Mouse (Mus musculus) midbrain, embryonic 12.5 days (tissue): Measurements from ENCODE around the gene Chst13. TPM values are rescaled to one million over a fixed set of nuclear protein-coding genes. Genes with fewer than 3 reads are reported as not detected.

Source experiments
- ATAC-seq: fragments of 200-750 bp; cut with Nextera tagmentation; 2 replicates; pipeline ENCODE4 v1.8.0; 2017; ENCODE audit warnings: low read depth, moderate TSS enrichment, moderate library complexity; ENCODE audit not compliant: low FRiP score
- H3K27ac ChIP-seq: fragments of 300-500 bp; sonication (generic); replicated peaks from 2 replicates; pipeline ENCODE4 v1.5.1; 2016; ENCODE audit warnings: mild to moderate bottlenecking
- H3K27me3 ChIP-seq: fragments of 300-500 bp; sonication (generic); 2 replicates; pipeline ENCODE4 v1.6.1; 2016; ENCODE audit warnings: mild to moderate bottlenecking
- H3K36me3 ChIP-seq: fragments of 300-500 bp; sonication (generic); 2 replicates; pipeline ENCODE4 v1.6.1; 2016
- H3K4me1 ChIP-seq: fragments of 300-500 bp; sonication (generic); 2 replicates; pipeline ENCODE4 v1.6.1; 2016
- H3K4me2 ChIP-seq: fragments of 300-500 bp; sonication (generic); replicated peaks from 2 replicates; pipeline ENCODE4 v1.6.1; 2016; ENCODE audit warnings: mild to moderate bottlenecking, moderate library complexity
- H3K4me3 ChIP-seq: fragments of 300-500 bp; sonication (generic); 2 replicates; pipeline ENCODE4 v1.5.1; 2016; ENCODE audit warnings: mild to moderate bottlenecking
- H3K9ac ChIP-seq: fragments of 300-500 bp; sonication (generic); replicated peaks from 2 replicates; pipeline ENCODE4 v1.6.1; 2016; ENCODE audit warnings: mild to moderate bottlenecking, moderate library complexity
- H3K9me3 ChIP-seq: fragments of 300-500 bp; sonication (generic); 2 replicates; pipeline ENCODE4 v1.6.1; 2016; ENCODE audit warnings: mild to moderate bottlenecking
- WGBS: fragments of 180-500 bp; shearing (Covaris S2); methylation state at CpG from one replicate; pipeline ENCODE4 v1.1.7; 2016; 5-methylcytosine and 5-hydroxymethylcytosine counted together
- polyA plus RNA-seq: library from polyadenylated mRNA; unstranded; fragments of >200 nt; fragmentation: Nextera tagmentation; extraction: Ambion mirVana; gene quantifications from 2 replicates; pipeline ENCODE4 v1.2.1, GENCODE M21; 2016

The Chst13 gene
- polyA plus RNA-seq, 1 experiment from 2014 or later = not detected

- no peak overlapping the region for H3K27ac ChIP-seq
- H3K9me3 ChIP-seq = no peaks in the 10 kb centered on the region
- H3K36me3 ChIP-seq = no peaks in the 10 kb centered on the region
- no peaks in the 10 kb centered on the region for H3K27me3 ChIP-seq
- H3K4me2 ChIP-seq = no peak overlapping the region
- no peak overlapping the region for H3K4me3 ChIP-seq
- H3K9ac ChIP-seq = no peak overlapping the region
- no peak for ATAC-seq
- H3K4me1 ChIP-seq = no peaks in the 10 kb centered on the region
- WGBS = 92% methylated on average over 2 of the region's 2 CpGs
Observed at GRCm38 (mm10) chr6:90317510-90318258, 7.3 kb downstream of the Chst13 start.

GRCm38 (mm10) chr6:90315961-90316360 lies 9.0 kb downstream of the Chst13 start:
- Histone ChIP-seq H3K4me3 (no peak overlapping the region), H3K4me2 (no peak overlapping the region), H3K27ac (no peak overlapping the region), H3K4me1 (no peaks in the 10 kb centered on the region), H3K27me3 (no peaks in the 10 kb centered on the region), H3K9ac (no peak overlapping the region), H3K9me3 (no peaks in the 10 kb centered on the region), H3K36me3 (no peaks in the 10 kb centered on the region)
- WGBS = 87% methylated on average over 5 of the region's 5 CpGs
- no peak for ATAC-seq

GRCm38 (mm10) chr6:90308839-90309778 lies 15.9 kb downstream of the Chst13 start:
- ATAC-seq = no peak
- Histone ChIP-seq H3K4me3 (no peak overlapping the region), H3K27me3 (no peaks in the 10 kb centered on the region), H3K4me1 (no peaks in the 10 kb centered on the region), H3K9me3 (0 out of 2 replicates have a peak, but pooled peaks cover 7% of the 10 kb centered on the region), H3K9ac (no peak overlapping the region), H3K36me3 (no peaks in the 10 kb centered on the region), H3K27ac (no peak overlapping the region), H3K4me2 (no peak overlapping the region)
- WGBS = 89% methylated on average over 87 of the region's 87 CpGs

- H3K4me1 ChIP-seq = no peaks in the 10 kb centered on the region
- H3K9me3 ChIP-seq = 0 out of 2 replicates have a peak, but pooled peaks cover 7% of the 10 kb centered on the region
- no peaks in the 10 kb centered on the region for H3K36me3 ChIP-seq
- no peaks in the 10 kb centered on the region for H3K27me3 ChIP-seq
- H3K27ac ChIP-seq = no peak overlapping the region
- no peak overlapping the region for H3K4me2 ChIP-seq
- 82% methylated on average over 6 of the region's 6 CpGs for WGBS
- no peak overlapping the region for H3K9ac ChIP-seq
- H3K4me3 ChIP-seq = no peak overlapping the region
- no peak for ATAC-seq
Observed at GRCm38 (mm10) chr6:90306315-90306975, 18.5 kb downstream of the Chst13 start.

- no peaks in the 10 kb centered on the region for H3K36me3 ChIP-seq
- no peak within 1 kb of the TSS for H3K9ac ChIP-seq
- 88% methylated on average over 1 of the region's 1 CpGs for WGBS
Observed at GRCm38 (mm10) chr6:90300919-90301318, 24.1 kb downstream of the Chst13 start, which contains the start of gene BC048671. BC048671 (plus strand) TSS chr6:90301219.

GRCm38 (mm10) chr6:90288265-90288664 lies 36.7 kb downstream of the Chst13 start:
- H3K4me2 ChIP-seq = no peak overlapping the region
- no peak overlapping the region for H3K27ac ChIP-seq
- no peak for ATAC-seq
- H3K27me3 ChIP-seq = no peaks in the 10 kb centered on the region
- no peak overlapping the region for H3K9ac ChIP-seq
- H3K36me3 ChIP-seq = no peaks in the 10 kb centered on the region
- no peaks in the 10 kb centered on the region for H3K4me1 ChIP-seq
- WGBS = 61% methylated on average over 12 of the region's 12 CpGs
- H3K4me3 ChIP-seq = no peak overlapping the region
- H3K9me3 ChIP-seq = no peaks in the 10 kb centered on the region

More at GRCm38 (mm10) chr6:90300919-90301318, 24.1 kb downstream of the Chst13 start, which contains the start of gene BC048671:
- no peak within 1 kb of the TSS for H3K27ac ChIP-seq
- ATAC-seq = no peak
- no peak within 1 kb of the TSS for H3K4me2 ChIP-seq
- H3K9me3 ChIP-seq = no peaks in the 10 kb centered on the region
- no peaks in the 10 kb centered on the region for H3K27me3 ChIP-seq
- no peak within 1 kb of the TSS for H3K4me3 ChIP-seq
- no peaks in the 10 kb centered on the region for H3K4me1 ChIP-seq

Other genes starting within 250 kb of the Chst13 start
- not detected in 2 replicates for gene Vmn1r49, start 246.7 kb downstream of the Chst13 start, polyA plus RNA-seq
- gene Vmn1r50, start 223.8 kb downstream of the Chst13 start, polyA plus RNA-seq = not detected in 2 replicates
- not detected in 2 replicates for gene Vmn1r51, start 202.6 kb downstream of the Chst13 start, polyA plus RNA-seq
- gene Vmn1r52, start 150.4 kb downstream of the Chst13 start, polyA plus RNA-seq = not detected in 2 replicates
- not detected in 2 replicates for gene V1ra8, start 122.4 kb downstream of the Chst13 start, polyA plus RNA-seq
- not detected in 2 replicates for gene Vmn1r53, start 100.7 kb downstream of the Chst13 start, polyA plus RNA-seq
- not detected in 2 replicates for gene Vmn1r54, start 78.9 kb downstream of the Chst13 start, polyA plus RNA-seq
- not detected in 2 replicates for gene BC048671, start 24.0 kb downstream of the Chst13 start, polyA plus RNA-seq
- gene Uroc1, start 8.1 kb upstream of the Chst13 start, polyA plus RNA-seq = not detected in 2 replicates
- gene Zxdc, start 44.3 kb upstream of the Chst13 start, polyA plus RNA-seq = 14.1 and 16.2 TPM in 2 replicates
- 3.5 and 4.3 TPM in 2 replicates for gene Cfap100, start 103.6 kb upstream of the Chst13 start, polyA plus RNA-seq
- 5.3 and 5.5 TPM in 2 replicates for gene Klf15, start 137.4 kb upstream of the Chst13 start, polyA plus RNA-seq
- gene Aldh1l1, start 161.2 kb upstream of the Chst13 start, polyA plus RNA-seq = 8.8 and 11.6 TPM in 2 replicates